Mouse (Mus musculus): ENCODE data around the gene Cramp1l. TPM values are rescaled to one million over a fixed set of nuclear protein-coding genes. Genes with fewer than 3 reads are reported as not detected.

Cramp1l gene
- total RNA-seq (2015) (17.7 and 18.1 TPM in 2 replicates), total RNA-seq (2017) (9.8 and 10.2 TPM in 2 replicates)

GRCm38 (mm10) chr17:25015655-25016291 is at the start of gene Cramp1l, which contains the start of gene Ift140:
TSS of gene Cramp1l (minus strand) at chr17:25015788.
TSS of gene Ift140 (plus strand) at chr17:25016085.
- peak; percentile 89 for ATAC-seq (ENCODE audit: poor library complexity, severe bottlenecking)

- ATAC-seq (ENCODE audit: poor library complexity, severe bottlenecking), result no peak
Observed at GRCm38 (mm10) chr17:25065189-25065588, 49.6 kb upstream of the Cramp1l start.

DNA sequence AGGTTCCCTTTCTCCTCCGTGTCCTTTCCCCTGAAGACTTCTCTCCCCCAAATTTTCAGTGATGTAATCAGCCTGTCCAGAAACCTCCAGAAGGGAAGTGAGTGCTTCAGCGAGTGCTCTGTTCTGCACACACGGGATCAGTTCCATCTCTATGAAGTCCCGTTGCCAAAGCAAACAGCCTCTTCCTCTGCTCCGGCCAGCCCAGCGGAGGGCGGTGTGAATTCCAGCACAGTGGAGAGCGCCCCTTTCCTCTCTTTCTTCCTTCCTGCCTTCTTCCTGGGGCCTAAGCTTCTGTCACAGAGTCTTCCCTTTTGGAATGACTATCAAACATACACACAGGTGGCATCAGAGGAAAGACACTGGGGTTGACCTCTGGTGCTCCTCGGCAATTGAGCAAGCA is 48.8 kb upstream of the Cramp1l start:
- no peak for ATAC-seq (ENCODE audit: poor library complexity, severe bottlenecking)

GRCm38 (mm10) chr17:25063872-25064271 is 48.3 kb upstream of the Cramp1l start:
- ATAC-seq (ENCODE audit: poor library complexity, severe bottlenecking), result no peak

DNA sequence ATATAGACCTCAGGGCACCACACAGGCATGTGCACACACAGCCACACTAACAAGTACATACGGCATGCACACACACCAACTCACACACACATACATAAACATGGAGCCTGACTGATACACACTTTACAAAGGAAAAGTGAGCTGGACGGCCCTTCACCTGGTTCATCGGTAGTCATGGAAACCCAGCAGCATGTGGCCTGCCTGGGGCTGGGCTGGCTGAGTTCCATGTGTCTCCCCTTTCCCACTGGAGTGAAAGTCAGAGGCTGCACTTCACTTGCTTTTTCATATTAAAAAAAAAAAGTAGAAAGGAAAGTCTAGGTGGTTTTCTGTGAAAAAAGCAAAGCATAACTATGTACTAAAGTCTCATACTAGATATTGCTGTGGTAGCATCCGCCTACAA is 47.7 kb upstream of the Cramp1l start:
- no peak for ATAC-seq (ENCODE audit: poor library complexity, severe bottlenecking)

DNA sequence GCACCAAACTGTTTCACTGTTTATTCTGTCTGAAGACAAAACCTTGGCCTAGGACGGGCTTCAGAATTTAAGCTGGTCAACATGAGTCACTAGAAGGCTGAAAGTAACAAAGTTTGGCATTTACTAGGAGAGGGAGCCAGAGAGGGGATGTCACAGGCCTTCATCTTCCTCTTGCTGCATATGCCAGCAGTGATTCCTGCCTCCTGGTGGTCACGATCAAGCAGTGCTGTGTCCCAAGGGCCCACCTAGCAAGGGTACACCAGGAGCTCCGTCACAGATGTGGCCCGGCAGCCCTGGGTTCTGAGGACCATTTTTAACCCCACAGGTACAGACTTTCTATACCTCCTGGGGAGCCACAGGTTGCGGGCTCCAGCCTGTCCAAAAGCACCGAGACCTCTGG is 41.5 kb upstream of the Cramp1l start:
- no peak for ATAC-seq (ENCODE audit: poor library complexity, severe bottlenecking)

DNA sequence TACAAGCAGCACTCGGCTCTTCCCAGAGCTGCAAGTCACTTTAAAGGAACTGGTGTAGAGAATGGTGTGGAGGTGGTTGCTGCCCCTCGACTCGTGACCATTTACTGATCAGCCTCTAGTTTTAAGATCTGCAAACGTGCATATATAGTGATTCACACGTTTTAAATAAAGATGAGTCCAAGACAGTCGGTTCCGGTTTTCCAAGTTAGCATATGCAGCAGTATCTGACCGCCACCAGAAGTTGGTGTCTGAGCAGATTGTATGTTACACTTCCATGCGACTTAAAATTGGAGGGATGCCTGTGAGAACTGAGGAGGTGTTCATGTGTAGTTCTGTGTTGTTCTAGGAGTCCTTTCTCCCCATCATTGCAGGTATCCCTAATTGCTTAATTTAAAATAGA is 37.7 kb upstream of the Cramp1l start:
- no peak for ATAC-seq (ENCODE audit: poor library complexity, severe bottlenecking)

DNA sequence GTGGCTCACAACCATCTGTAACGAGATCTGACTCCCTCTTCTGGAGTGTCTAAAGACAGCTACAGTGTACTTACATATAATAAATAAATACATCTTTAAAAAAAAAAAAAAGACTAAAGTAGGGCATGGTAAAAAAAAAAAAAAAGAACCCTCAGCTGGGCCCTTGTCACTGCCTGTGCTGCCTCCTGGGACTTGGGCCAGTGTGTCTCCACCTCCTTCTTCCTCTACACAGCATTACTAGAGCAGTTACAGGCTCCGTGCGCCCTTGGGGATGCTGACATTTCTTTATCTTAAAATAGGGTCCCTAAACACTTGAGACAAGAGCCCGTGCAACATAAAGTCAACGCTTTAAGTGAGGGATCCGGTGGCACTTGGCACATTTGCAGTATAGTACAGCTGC is 31.6 kb upstream of the Cramp1l start:
- ATAC-seq (ENCODE audit: poor library complexity, severe bottlenecking), result no peak

DNA sequence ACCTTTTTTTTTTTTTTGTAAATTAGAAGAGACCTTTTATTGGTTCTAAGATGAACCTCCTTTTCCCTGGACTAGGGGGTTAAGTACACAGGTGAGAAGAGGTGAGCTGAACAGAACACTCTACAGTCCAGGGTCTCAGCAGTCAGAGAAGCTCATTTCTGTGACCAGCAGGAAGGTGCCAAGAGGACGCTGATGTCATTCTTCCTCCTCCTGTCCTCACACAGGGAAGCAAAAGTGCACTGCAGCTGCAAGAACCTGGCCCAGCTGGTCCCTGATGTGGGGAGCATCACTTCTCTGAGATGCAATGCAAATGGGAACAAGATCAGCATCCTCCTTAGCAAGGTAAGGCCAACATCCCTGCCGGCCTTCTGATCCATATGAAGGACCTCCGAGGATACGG is 29.7 kb upstream of the Cramp1l start:
- no peak for ATAC-seq (ENCODE audit: poor library complexity, severe bottlenecking)

DNA sequence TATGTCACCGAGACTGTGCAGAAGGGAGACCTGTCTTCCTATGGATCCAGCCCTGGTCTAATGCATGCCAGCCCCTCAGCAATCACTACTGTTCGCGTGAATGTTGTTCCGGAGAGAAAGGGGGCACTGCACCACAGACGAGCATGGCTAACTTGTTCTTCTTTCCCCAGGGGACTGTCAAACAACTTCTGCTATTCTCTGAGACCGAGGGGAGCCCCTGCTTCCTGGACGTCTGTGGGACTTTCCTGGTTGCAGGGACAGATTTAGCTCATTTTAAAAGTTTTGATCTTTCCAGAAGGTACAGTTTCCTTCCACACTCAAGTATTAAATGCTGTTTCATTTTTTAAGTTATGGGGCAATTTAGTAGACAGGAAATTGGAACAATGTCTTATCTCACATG is 29.3 kb upstream of the Cramp1l start:
- ATAC-seq (ENCODE audit: poor library complexity, severe bottlenecking), result no peak

GRCm38 (mm10) chr17:25036183-25036582 is 20.6 kb upstream of the Cramp1l start:
- ATAC-seq (ENCODE audit: poor library complexity, severe bottlenecking), result no peak

DNA sequence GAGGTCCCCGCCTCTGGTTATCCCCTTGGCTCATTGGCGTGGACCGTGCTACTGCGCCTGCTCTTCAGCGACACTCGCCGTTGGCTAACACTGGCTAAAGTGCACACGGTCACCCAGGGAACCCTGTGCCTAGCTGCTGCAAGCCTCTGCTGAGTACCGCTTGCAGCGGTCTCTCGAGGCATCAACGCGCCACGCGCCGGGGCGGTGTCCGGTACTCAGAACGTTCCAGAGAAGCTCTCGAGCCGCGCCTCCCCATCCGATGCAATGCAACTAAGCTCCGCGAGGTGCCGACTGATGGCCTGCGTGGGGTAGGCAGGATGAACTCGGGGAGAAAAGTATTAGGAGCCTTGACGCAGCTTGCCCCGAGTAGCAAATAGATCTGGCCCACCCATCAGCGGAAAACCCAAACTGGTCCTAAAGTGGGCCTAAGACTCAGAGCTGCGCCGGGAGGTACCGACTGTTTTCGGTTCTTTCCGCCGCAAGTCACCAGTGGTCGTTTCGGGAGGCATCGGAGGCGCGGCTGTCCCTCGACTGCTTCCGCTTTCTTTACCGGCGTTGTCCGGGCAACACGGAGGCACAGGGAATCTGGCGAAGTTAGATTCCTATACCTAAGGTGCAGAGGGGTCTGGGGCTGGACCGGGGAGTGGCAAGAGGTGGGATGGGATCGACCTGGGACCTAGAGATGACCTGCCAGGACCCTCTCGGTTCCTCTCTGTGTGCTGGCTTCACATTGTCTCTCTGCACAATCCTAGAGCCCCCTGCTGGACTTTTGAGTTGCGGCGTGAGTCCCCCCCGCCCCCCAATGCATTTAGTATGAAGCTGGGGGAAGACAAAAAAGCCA is 924 bp upstream of the Cramp1l start:
- peak; percentile 50 for ATAC-seq (ENCODE audit: poor library complexity, severe bottlenecking)

- ATAC-seq (ENCODE audit: poor library complexity, severe bottlenecking), result no peak
Observed at GRCm38 (mm10) chr17:25014841-25015570, 582 bp downstream of the Cramp1l start.

- 0 out of 2 replicates have a peak, but pooled peaks have one; percentile 13 for ATAC-seq (ENCODE audit: poor library complexity, severe bottlenecking)
Observed at GRCm38 (mm10) chr17:25013606-25014501, 1.7 kb downstream of the Cramp1l start.

DNA sequence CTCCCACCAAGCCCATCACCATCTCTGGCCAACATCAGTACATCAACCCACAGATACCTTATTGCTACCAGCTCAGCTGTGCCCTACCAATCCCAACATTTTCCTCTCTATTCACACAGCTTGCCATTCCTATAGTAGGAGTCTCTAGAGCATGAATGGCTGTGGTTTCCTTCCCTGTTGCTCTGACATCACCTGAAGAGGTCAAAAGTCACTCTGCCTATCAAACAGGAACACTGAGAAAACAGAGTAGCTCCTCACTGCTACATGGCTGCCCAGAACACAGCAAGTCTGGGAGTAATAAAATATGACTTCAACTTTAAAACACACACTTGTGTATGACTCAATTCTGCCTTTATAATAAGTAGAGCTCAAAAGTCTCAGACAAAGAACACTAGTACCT is 8.1 kb downstream of the Cramp1l start:
- ATAC-seq (ENCODE audit: poor library complexity, severe bottlenecking), result no peak

GRCm38 (mm10) chr17:25005102-25005501 is 10.5 kb downstream of the Cramp1l start:
- ATAC-seq (ENCODE audit: poor library complexity, severe bottlenecking), result no peak

DNA sequence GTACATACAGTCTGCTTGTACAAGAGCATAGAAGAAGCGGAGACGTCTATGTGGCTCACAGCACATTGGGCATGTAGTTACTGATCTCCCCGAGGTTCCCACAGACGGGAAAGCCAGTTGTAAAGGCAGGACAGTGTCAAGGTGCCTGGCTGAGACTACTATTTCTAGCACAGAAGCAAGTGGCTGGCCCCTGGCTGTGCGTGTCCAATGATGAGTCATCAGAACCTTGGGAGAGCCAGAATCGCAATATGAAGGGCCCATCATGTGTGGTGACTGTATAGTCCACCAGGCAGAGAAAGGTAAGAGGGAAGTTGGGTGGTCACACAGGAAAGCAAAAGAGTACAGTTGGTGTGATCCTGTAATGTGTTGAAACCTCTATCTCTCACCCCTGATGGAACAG is 20.9 kb downstream of the Cramp1l start:
- ATAC-seq (ENCODE audit: poor library complexity, severe bottlenecking), result no peak

DNA sequence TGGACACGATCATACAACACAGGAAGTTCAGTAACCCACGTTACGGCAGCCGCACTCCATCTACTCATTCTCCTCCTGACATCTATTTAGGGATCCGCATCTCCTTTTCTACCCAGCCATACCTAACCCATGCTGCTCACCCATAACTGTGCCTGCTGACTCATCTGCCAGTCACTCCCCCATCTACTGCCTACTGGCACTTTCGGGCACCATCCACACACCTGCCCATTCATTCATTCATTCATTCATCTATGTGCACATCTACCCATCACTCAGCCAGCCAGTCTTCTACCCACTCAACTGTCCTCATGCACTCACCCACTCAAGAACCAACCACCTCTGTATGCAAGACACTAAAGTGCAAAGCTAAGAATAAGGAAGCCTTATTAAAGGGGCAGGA is 28.4 kb downstream of the Cramp1l start:
- no peak for ATAC-seq (ENCODE audit: poor library complexity, severe bottlenecking)

DNA sequence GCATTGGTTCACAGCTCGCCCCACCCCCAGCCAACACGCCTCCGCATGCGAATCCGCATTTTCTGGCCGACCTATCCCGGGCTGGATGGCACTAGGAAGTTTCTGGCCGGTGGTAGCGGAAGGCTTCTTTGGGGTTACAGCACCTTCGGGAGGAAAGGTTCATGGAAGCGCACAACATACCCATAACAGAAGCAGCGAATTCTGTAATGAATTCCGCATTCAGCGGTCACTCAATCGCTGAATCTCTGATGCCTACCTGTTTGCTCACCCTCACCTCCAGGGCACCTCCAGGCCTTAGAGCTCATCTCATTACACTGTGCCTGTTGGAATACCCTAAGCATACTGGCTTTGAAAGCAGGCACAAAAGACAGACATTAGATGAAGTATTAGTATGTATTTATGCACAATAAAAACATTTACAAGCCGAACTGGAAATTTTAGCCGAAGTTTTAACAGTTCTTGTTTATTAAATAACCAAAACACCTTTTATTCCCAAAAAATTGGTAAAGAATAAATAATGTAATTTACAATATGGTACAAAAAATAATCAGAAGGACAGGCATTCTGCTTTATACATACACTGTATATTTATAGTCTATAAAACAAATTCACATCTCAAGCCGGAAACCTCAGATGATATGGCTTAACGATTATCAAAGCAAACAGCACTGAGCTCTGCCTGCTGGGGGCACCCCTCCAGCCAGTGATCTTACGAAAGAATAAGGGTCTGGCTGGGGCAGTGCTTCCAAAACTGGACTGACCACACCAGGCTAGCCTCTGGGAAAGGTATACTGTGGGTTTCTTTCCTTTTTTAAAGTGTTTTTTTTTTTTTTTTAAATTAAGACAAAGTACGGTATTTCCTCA is 54.5 kb downstream of the Cramp1l start:
- ATAC-seq (ENCODE audit: poor library complexity, severe bottlenecking), result peak; percentile 20
